Mouse (Mus musculus) thymus, adult 2 months (tissue): ENCODE measurements around the gene Pole3. TPM values are rescaled to one million over a fixed set of nuclear protein-coding genes. Genes with fewer than 3 reads are reported as not detected.

Source experiments
- DNase-seq: peaks from one replicate; pipeline ENCODE4 v3.0.0; 2021
- H3K27ac ChIP-seq: fragments of 200-500 bp; 2 replicates; pipeline ENCODE4 v1.5.1; 2012; ENCODE audit warnings: low read length, control low read depth; ENCODE audit not compliant: control insufficient read depth, insufficient read depth
- H3K27me3 ChIP-seq: fragments of 200-500 bp; 2 replicates; pipeline ENCODE4 v1.6.1; 2012; ENCODE audit warnings: mild to moderate bottlenecking, low read length, moderate library complexity, mixed read lengths; ENCODE audit not compliant: control insufficient read depth, insufficient read depth
- H3K36me3 ChIP-seq: fragments of 200-500 bp; 2 replicates; pipeline ENCODE4 v1.6.1; 2012; ENCODE audit warnings: mild to moderate bottlenecking, low read length, moderate library complexity; ENCODE audit not compliant: control insufficient read depth, insufficient read depth
- H3K4me1 ChIP-seq: fragments of 200-500 bp; replicated peaks from 2 replicates; pipeline ENCODE4 v1.6.1; 2012; ENCODE audit warnings: low read length; ENCODE audit not compliant: control insufficient read depth, insufficient read depth
- H3K4me3 ChIP-seq: fragments of 200-500 bp; 2 replicates; pipeline ENCODE4 v1.5.1; 2012; ENCODE audit warnings: mild to moderate bottlenecking, low read length, control low read depth, moderate library complexity; ENCODE audit not compliant: control insufficient read depth, insufficient read depth
- CTCF ChIP-seq: fragments of 200-500 bp; IDR thresholded peaks from 2 replicates; pipeline ENCODE4 v1.5.1; 2012; ENCODE audit warnings: mild to moderate bottlenecking, control low read depth, low read length, moderate library complexity, borderline replicate concordance; ENCODE audit not compliant: control insufficient read depth, poor library complexity, insufficient read depth; ENCODE audit errors: extremely low read depth
- POLR2A ChIP-seq: fragments of 200-500 bp; IDR thresholded peaks from 2 replicates; pipeline ENCODE4 v1.6.1; 2012; ENCODE audit warnings: mild to moderate bottlenecking, low read length, control low read depth, moderate library complexity; ENCODE audit not compliant: control insufficient read depth, poor library complexity, insufficient read depth; ENCODE audit errors: extremely low read depth
- WGBS: fragments of 180-500 bp; shearing (Covaris S2); methylation state at CpG from one replicate; pipeline ENCODE4 v1.1.7; 2018; 5-methylcytosine and 5-hydroxymethylcytosine counted together
- polyA plus RNA-seq: library from polyadenylated mRNA; depleted of rRNA; stranded (reverse); fragments of >200 nt; gene quantifications from 2 replicates; pipeline ENCODE4 v1.2.3, GENCODE M21; 2012

Pole3 gene
- polyA plus RNA-seq, 1 experiment, result 20.9 TPM

- H3K27me3 ChIP-seq, result no peaks in the 10 kb centered on the region
- H3K36me3 ChIP-seq, result no peaks in the 10 kb centered on the region
- TF ChIP-seq CTCF (no peak), POLR2A (no peak)
- DNase-seq, result no peak
- no peak overlapping the region for H3K27ac ChIP-seq
- H3K4me1 ChIP-seq, result no peaks in the 10 kb centered on the region
- H3K4me3 ChIP-seq, result no peak overlapping the region
Observed at GRCm38 (mm10) chr4:62544801-62545200, 19.9 kb upstream of the Pole3 start.

GRCm38 (mm10) chr4:62543782-62544181 lies 18.9 kb upstream of the Pole3 start:
- no peak for DNase-seq
- no peaks in the 10 kb centered on the region for H3K27me3 ChIP-seq
- no peak overlapping the region for H3K4me3 ChIP-seq
- TF ChIP-seq CTCF, result no peak
- no peaks in the 10 kb centered on the region for H3K36me3 ChIP-seq
- no peak overlapping the region for H3K27ac ChIP-seq
- no peaks in the 10 kb centered on the region for H3K4me1 ChIP-seq
- WGBS, result 96% methylated on average over 6 of the region's 6 CpGs

- TF ChIP-seq CTCF, result no peak
- no peak for TF ChIP-seq POLR2A
- no peak for DNase-seq
- Histone ChIP-seq H3K27ac (no peak overlapping the region), H3K27me3 (no peaks in the 10 kb centered on the region), H3K4me3 (no peak overlapping the region), H3K36me3 (no peaks in the 10 kb centered on the region), H3K4me1 (no peaks in the 10 kb centered on the region)
- WGBS, result 98% methylated on average over 3 of the region's 3 CpGs
Observed at GRCm38 (mm10) chr4:62541802-62542201, 16.9 kb upstream of the Pole3 start.

DNA sequence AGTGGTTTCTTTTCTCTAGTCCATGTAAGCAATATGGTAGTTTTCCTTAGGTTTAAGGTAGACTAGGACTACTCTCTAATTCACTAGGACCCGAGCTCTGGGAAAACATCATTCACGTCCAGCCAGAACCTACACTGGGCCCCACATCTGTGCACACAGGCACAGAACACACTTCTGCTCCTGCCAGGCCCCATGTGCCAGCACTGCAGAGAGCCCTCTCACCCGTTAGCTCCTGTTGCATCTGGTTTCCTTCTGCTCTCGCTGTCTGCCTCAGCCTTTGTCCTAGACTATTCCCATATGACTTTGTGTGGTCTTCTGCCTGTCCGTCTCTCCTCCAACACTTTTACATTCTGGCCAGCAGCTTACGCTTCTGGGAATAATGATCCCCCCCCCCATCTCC lies 8.9 kb upstream of the Pole3 start:
- H3K36me3 ChIP-seq, result no peaks in the 10 kb centered on the region
- no peak for TF ChIP-seq CTCF
- TF ChIP-seq POLR2A, result no peak
- no peak overlapping the region for H3K4me3 ChIP-seq
- DNase-seq, result no peak
- no peaks in the 10 kb centered on the region for H3K4me1 ChIP-seq
- no peaks in the 10 kb centered on the region for H3K27me3 ChIP-seq
- 91% methylated on average over 6 of the region's 6 CpGs for WGBS
- H3K27ac ChIP-seq, result no peak overlapping the region

GRCm38 (mm10) chr4:62527655-62528054 lies 2.8 kb upstream of the Pole3 start:
- 83% methylated on average over 4 of the region's 4 CpGs for WGBS
- Histone ChIP-seq H3K4me1 (peaks cover 5% of the 10 kb centered on the region), H3K27ac (no peak overlapping the region), H3K27me3 (no peaks in the 10 kb centered on the region), H3K36me3 (no peaks in the 10 kb centered on the region), H3K4me3 (no peak overlapping the region)
- TF ChIP-seq CTCF (no peak), POLR2A (no peak)
- DNase-seq, result no peak

GRCm38 (mm10) chr4:62526256-62526655 lies 1.4 kb upstream of the Pole3 start:
- Histone ChIP-seq H3K27me3 (no peaks in the 10 kb centered on the region), H3K4me1 (peaks cover 5% of the 10 kb centered on the region), H3K4me3 (no peak overlapping the region), H3K36me3 (no peaks in the 10 kb centered on the region), H3K27ac (no peak overlapping the region)
- no peak for DNase-seq
- TF ChIP-seq CTCF (no peak), POLR2A (no peak)
- WGBS, result 76% methylated on average over 2 of the region's 2 CpGs

- Histone ChIP-seq H3K4me1 (peaks cover 5% of the 10 kb centered on the region), H3K27ac (no peak overlapping the region), H3K4me3 (no peak overlapping the region), H3K27me3 (no peaks in the 10 kb centered on the region), H3K36me3 (no peaks in the 10 kb centered on the region)
- no peak for DNase-seq
- TF ChIP-seq CTCF (no peak), POLR2A (no peak)
- WGBS, result 3% methylated on average over 10 of the region's 10 CpGs
Observed at GRCm38 (mm10) chr4:62525489-62525811, 582 bp upstream of the Pole3 start.
